Mouse (Mus musculus): ENCODE data around the gene Thsd7a.
A peak's percentile ranks its signal among the peaks of the same experiment; 100 is the strongest.

Thsd7a gene

DNA sequence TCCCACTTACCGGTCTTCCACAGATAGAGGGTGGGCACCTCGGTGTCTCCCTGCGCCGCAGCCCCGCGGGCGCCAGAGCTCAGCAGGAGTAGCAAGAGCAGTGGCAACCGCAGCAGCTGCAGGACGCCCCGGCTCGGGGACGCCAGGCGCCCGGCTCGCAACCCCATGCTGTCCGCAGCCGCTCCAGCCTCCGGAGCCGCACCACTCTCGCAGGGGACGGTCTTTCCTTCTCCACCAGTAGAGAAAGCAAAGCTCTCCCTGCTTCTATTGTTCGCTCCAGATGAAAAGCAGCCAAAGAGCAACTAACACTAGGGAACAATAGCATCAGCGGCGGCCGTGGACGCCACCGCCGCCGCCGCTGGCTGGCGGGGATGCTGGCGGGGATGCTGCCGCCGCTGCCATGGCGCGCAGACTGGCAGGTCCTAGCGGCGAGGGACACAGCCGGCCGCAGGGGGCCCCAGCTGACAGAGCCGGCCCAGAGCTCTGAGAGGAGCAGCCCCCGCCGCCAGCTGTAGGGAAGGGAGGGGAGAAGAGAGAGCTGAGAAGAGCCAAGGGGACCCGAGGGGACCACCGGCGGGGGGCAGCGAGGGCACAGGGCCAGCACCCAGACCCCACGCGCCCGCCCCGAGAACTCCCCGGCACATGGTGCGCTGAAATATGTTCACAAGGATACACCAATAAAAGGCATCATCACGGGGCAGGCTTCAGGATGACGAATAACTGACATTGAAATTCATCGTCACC, at the start of gene Thsd7a:
TSS of gene Thsd7a (minus strand) at position 624 of the 744 bp plus-strand sequence.
- DNase-seq (ENCODE audit: low spot score in 2 of 2), result peak in 1 of 2 experiments; percentile 13

DNA sequence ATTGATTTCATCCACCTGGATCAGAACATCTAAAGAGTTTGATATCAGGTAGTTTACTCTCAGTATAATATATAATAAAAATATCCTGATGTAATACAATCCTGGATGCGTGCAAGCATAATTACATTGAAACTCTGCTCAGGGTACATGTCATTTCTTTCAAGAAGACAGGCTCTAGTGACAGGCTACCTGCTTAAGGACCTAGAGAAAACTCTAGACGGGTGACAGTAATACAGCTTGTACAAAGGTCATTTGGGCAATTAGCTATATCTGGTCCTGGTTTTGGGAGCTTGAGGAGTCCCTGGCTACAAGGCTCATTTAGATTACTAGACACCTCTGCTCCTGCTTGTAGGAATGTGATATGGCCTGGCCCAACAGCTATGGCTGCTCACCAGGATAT, 37.9 kb upstream of the Thsd7a start:
- DNase-seq (ENCODE audit: low spot score in 2 of 2), result no peak

DNA sequence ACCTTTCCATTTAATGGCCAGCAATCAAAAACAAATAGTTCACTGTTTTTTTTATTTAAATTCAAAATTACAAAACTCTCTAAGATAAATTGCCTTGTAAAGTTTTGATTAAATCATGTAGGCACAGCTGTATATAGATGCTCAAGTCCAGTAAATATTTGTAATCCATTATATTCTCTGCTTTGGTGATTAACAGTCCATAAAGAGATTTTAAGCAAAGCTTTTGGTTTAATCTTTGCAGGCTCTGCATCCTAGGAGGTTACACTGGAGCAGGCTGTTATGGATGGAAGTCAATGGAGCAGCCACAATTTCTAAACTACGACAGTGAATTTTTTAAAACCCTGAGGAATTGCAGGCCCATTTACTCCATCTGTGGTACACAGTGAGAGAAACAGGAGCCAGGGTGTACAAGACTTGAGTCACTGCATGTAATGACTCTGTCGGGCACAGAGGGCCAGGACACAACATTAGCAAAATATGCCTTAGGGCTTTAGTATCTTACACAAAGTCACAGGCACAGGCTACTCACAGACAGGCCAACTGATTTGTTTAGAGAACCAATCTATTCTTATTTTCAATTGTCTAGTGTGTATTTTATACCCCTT, 37.3 kb upstream of the Thsd7a start:
- no peak for DNase-seq (ENCODE audit: low spot score in 2 of 2)

DNA sequence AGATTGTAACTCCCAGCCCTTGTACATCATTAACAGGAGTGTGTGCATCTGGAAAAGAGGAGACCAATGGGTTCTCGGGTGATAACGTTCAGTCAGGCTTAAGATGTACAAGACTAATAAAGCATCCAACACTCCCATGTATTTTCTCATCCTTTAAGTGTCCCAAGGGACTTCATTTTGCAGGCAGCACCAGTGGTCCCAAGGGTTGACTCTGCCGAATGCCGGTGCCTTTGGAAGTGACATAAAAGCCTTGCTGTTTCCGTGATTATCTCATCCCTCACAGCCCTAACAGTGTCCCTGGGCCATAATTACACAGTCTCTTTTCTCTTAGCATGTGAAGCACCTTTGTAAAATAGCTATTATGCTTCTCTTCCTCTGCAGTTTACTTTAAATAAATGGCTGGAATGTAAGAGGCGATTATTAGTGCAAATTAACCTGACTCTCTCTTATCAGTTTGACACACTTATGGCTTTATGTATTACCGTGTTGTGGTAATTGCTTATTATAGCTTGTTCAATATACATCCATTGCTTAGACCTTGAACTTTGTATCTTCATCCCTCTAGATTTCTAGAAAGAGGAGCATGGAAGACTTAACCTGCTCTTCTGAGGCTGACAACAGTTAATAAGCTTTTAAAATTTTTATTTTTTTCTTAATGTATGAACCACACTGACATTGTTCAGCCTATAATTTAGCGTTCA, 35.9 kb upstream of the Thsd7a start:
- no peak for DNase-seq (ENCODE audit: low spot score in 2 of 2)

DNA sequence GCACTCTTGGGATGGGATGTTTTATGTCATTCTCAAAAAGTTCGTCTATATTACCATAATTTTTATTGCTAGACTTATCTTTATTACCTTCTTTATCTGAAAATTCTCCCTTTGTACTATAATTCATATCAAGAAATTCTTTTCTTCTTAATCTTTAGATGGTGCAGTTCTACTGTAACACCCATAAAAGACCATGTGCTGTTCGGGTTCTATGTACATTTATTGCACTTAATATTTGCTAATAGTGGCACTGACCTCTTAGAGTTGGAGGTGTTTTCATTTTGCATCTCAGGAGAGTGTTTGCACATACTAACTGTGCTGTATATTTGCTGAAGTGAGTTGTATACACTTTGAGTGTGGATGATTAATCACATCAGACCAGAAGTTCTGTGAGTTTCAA, 23.6 kb upstream of the Thsd7a start:
- no peak for DNase-seq (ENCODE audit: low spot score in 2 of 2)

DNA sequence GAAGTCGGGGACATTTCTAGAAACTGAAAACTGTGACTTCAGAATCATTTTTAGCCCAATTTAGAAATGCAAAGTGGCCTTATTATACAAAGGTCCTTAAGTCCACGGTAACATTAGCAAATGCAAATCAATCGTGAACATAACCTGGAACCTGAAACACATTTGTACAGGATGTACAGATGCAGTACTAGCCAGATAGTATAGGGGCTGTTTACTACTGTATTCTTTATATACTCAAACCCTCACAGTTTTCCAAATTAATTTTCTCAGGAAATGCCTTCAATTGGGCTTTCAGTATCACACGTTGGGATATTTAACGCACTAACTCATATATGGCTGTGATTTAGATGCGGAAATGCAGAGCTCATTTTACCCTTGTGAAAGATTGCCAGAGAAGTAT, 16.0 kb upstream of the Thsd7a start:
- DNase-seq (ENCODE audit: low spot score in 2 of 2), result no peak

DNA sequence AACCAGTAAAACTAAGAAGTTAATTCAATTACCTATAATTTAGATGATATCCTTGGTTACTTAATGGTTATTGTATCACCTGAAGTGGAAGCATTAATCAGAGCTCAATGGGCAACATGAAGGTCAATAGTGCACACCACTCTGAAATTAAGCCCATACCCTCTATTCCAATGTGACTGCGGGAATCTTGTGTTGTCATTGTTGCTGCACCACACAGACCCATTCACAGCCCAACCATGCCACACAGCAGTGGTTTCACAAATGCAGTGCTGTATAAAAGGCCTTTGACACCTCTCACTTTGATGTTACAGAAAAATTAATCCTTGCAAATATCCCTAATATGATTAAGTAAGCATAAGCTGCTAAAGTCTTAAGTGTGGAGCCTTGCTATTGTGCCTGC, 15.4 kb upstream of the Thsd7a start:
- no peak for DNase-seq (ENCODE audit: low spot score in 2 of 2)

DNA sequence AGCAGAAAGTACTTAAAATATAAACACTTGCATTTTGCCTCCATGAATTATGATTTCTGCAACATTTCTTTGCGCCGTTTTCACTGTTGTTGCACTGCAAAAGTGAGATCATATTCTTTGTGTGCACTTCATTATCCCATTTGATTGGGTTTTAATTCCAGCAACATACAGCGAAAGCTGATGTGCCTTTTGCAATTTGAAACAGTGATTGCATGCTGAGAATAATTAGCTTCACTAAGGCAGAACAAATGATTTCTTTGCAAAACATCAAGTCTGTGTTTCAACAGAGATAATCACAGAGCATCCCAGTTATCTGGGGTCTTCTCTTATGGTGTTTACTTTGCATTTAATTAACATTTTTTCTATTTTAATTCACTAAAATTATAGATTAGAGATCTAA, 14.6 kb upstream of the Thsd7a start:
- no peak for DNase-seq (ENCODE audit: low spot score in 2 of 2)

DNA sequence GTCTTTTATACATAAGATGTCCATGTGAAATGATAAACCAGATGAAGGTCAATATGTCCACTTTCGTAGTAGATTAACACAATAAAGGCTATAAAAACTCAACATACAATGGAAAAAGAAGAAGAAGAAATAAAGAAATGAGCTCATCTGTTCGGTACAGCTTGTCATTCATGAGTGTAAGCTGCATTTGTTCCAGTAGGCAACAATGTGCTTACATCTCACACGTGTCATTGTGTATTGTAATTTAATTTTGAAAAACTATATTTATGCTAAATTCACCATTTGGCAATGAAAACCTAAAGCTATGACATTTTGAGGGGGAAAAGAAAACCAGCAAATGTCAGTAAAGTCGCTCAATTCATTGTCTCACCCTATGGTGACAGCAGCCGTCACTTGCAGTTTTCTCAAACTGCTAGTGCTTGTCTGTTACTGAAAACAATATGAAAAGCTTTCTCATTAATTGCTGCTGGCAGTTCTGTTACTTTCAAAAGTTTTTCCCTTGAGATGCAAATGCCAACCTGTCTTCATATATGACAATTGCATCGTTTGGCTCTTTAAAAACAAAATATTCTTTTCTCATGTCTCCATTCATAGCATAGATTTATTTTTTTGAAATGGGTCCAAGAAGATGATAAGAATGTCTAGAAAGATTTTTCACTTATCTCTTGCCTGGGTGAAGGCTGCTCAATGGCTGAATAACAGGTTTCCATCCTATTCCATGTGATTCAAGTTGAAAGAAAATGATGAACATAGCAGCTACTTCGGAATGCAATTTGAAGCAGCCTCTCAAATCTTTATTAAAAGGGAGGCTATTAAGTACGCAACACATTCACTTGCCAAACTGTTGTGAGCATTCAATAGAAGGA, 10.4 kb upstream of the Thsd7a start:
- no peak for DNase-seq (ENCODE audit: low spot score in 2 of 2)

DNA sequence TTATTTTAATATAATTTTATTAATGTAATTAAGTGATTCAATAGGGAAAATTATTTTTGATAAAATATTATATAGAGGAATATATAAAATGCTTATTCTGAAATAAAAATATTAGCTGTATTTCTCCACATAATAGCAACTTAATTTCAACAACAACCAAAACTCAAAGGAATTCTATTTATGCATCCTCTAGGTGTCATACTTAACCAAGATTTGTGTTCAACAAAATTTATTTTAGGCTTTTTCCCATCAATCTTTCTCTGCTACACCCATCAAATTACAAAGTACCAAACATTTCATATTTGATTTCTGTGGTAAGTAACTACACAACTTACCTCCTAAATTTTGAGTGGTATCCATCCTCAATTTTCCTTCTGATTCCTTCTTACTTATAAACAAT, 3.1 kb upstream of the Thsd7a start:
- no peak for DNase-seq (ENCODE audit: low spot score in 2 of 2)

DNA sequence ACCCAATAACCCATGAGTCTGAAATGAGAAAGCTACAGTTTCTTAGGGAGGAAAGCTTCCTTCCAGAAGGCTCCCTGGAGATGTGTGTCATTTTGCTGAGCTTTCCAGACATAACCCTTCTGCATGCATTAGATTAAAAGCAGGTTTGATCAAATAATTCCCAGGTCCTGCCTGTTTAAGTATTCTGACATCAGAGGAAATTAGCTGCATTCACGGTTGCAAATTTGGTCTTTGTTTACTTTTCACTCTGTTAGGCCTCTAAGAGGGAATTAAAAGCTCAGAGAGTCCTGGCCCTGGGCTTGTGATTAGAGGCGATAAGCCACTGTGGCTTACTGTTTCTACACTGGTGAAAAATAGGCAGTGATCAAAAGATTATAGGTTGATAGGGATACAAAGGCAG, 1.2 kb upstream of the Thsd7a start:
- DNase-seq (ENCODE audit: low spot score in 2 of 2), result no peak

DNA sequence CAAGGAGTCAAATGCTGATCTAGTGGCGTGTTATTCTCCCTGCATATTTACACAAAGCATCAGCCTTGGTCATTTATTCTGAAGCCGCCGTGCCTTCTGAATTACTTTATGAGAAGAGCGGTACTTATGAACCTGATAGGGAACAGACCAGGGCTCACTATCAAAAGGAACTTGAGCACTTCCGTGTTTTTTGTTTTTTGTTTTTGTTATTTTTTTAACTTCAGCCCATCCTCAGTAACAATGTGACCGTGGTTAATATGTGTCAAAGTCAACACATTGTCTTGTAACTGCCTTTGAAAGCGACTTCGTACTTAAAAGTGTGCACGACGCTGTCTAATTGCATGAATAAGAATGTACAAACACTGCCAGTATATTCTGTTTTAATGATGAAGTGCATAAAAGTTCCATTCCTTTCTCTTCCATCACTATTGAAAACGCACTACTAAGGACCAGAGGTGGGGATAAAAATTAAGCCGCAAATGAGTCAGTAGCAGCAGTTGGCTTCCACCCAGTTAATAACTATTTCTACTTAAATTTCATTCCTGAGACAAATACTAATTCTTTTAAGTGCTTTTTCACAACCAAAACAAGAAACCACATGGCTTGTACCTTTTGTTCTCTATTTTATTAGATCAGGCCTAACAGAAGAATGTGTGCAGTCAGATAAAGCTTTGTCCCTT, 461 bp upstream of the Thsd7a start:
- DNase-seq (ENCODE audit: low spot score in 2 of 2), result no peak

DNA sequence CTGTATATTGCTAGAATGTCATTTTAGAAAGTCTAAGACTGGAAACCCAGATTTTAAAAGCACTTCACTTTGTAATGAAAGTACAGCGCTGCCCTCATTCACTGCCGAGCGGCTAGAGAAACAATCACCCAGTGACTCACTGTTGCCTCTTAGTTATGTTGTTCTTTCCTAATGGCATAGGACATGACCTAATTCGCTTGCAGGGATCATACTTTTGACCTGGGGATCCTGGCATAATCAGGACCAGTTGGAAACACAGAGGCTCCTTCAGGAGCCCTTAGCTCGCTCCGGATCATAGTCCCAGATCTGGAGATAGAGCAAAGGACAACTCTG, 790 bp downstream of the Thsd7a start:
- DNase-seq (ENCODE audit: low spot score in 2 of 2), result peak; percentile 4 to 46

DNA sequence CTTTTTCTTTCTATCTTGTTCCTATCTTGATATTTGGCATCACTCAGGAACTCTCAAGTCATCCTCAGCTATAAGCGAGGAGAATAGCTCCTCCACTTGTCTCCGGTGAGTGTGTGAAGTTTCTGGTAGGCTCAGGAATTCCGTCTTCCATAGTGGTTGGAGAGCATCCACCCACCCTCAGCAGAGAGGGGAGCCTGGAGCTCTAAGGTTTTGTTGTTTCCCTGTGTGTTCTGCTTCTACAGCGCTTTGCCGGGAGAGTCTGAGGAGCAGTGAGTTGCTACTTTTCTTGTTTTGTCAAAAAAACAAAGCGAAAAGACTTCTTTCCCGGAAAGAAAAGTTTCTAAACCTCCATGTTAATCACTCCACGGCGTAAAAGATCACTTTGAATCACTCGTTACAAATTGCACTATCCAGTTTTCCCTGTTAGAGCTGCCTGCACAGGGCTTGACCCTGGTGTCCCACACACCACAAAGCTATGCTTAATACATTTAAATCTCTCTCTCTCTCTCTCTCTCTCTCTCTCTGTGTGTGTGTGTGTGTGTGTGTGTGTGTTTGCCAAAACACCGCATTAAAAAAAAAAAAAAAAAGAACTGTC, 1.3 kb downstream of the Thsd7a start:
- DNase-seq (ENCODE audit: low spot score in 2 of 2), result no peak

DNA sequence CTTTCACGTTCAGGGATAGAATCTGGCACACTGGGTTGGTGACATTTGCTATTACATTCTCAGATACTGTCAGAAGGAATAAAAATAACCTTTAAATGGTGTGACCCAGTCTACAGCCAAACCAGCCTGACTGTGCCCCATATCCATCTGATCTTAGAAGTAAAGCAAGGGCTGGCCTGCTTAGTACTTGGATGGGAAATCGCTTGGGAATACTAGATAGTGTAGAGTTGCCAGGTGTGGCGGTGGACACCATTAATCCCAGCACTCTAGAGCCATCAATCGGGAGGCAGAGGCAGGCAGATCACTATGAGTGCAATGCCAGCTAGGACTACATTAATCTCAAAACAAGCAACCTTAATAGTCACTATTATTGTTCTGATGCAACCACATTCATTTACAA, 6.4 kb downstream of the Thsd7a start:
- DNase-seq (ENCODE audit: low spot score in 2 of 2), result no peak

DNA sequence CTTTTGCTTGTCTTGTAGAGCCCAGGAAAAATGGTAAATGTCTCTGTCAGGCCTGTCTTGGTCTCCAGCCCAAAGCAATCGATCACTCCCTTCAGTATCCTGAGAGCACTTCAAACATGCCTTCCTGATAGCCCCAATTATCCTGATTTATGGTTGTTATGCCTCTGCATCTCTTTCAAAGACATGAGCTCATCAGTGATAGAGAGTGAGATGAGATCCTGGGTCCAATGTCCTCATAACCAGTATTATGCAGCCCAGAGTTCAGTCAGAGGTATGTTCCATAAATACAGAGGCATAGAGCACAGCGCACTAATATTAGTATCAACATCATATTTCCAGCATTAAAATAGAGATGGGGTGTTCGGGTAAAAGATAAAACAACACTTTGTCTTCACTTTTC, 15.3 kb downstream of the Thsd7a start:
- no peak for DNase-seq (ENCODE audit: low spot score in 2 of 2)

DNA sequence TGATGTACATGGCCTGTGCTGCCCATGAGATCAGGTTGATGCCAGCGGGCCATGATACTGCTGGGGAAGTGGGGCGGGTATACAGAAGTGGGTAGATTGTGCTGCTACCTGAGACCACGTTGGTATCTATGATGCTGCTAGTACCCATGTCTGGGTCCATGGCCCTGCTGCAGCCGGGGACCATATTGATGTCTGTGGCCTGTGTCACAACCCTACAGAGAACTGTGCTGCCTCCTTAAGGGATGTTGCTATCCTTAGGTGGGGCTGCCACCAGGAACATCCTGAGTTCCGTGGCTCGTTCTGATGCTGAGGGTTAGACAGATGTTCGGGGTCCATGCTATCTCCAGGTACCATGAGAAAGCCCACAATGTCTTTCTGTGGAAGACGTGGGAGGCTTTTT, 33.1 kb downstream of the Thsd7a start:
- no peak for DNase-seq (ENCODE audit: low spot score in 2 of 2)

DNA sequence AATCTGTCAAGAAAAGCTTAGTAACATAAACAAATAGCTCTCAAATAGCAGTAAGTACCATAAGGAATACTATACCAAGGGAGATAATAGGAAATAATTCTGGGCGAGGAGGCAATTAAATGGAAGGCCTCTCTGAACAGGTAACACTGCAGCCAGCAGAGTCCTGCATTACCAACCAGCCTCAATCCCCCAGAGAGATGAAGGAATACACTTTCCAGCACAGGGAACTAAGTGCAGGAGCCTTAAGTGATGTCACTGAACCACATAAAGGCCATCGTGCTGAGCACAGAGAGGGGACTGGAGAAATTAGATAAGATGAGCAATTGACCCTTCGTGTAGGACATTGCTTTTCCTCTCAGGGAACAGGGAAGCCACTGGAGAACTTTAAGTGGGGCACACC, 36.6 kb downstream of the Thsd7a start:
- no peak for DNase-seq (ENCODE audit: low spot score in 2 of 2)

DNA sequence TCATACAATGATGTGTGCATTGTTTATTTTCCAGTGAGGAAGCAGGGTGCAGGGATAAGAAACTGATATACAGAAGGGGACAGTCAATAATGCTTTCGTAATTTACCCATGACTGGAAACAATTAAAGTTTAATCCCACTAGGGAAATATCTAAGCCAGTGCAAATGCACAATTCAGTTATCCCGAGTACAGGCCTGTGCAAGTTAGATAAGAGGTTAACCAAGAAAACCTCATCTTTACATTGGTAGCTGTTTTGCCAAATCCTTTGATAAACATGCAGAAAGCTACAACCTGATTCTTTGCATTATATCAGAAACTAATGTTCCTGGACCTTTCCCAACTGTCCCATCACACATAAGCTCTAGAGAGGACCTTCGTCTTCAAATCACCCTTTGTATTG, 46.3 kb downstream of the Thsd7a start:
- no peak for DNase-seq (ENCODE audit: low spot score in 2 of 2)

DNA sequence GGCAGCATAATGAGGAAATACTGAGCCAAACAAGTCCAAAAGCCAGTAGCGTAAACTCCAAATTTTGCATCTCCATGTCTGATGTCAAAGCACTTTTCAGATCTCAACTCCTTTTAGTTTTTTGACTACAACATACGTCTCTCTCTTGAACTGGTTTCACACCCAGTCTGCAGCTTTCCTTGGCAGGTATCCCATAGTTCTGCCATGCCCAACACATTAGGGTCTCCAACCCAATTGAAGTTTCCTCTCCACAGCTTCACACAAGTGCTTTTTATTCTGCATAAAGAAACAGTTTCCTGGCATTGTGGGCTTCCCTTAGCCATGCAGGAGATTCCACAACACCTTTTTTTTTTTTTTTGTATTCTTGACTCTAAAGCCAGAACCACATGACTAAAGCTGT, 50.1 kb downstream of the Thsd7a start:
- DNase-seq (ENCODE audit: low spot score in 2 of 2), result no peak

DNA sequence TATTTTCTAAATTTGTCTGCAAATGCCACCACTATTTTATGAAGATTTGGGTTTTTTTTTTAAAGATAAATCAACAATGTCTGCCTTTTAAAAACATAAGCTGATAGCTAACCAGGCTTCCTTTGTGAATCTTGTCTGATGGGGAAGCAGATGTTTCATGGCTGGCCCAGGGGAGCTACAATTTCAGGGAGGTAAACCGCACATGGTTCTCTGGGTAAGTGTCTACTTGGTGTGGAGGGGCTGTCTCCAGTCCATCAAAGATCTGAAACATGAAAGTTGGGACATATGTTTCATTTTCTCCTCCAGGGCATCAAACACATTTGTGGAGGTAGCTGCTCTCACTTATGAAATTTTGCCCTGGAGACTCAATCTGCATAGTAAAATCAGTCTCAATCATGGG, 55.5 kb downstream of the Thsd7a start:
- DNase-seq (ENCODE audit: low spot score in 2 of 2), result no peak
